Mouse (Mus musculus): ENCODE measurements at regions not wholly inside any gene's neighbourhood (a gene's known extent, or its start where the extent isn't known, plus 50 kb on each side); places are given as distances from the start of the nearest gene placed in this dataset.

GRCm38 (mm10) chr1:28025720-28026119 lies 754.3 kb downstream of the Gm597 start:
- no peak overlapping the region for H3K4me2 ChIP-seq (replicated peaks; ENCODE audit: low read depth, low read length)
- H3K9ac ChIP-seq (replicated peaks; ENCODE audit: low read depth), result no peak overlapping the region
- H3K27ac ChIP-seq (ENCODE audit: low read length), result no peak overlapping the region
- WGBS, result 41% methylated on average over 2 of the region's 2 CpGs
- ATAC-seq, result no peak
- H3K4me1 ChIP-seq (ENCODE audit: insufficient read depth, low read depth, low read length), result no peaks in the 10 kb centered on the region
- H3K9me3 ChIP-seq (ENCODE audit: low read length), result no peaks in the 10 kb centered on the region
- no peaks in the 10 kb centered on the region for H3K27me3 ChIP-seq (replicated peaks; ENCODE audit: insufficient read depth, low read length)
- TF ChIP-seq EP300 (IDR thresholded peaks at IDR 0.05) (no peak), CTCF (IDR thresholded peaks at IDR 0.05) (no peak)
- H3K4me3 ChIP-seq (ENCODE audit: low read depth, low read length), result no peak overlapping the region
- H3K36me3 ChIP-seq (ENCODE audit: insufficient read depth, low read length), result no peaks in the 10 kb centered on the region
- no peak for DNase-seq (ENCODE audit: low spot score)

- Histone ChIP-seq H3K4me1 (ENCODE audit: insufficient read depth, low read depth, low read length) (no peaks in the 10 kb centered on the region), H3K4me3 (ENCODE audit: low read depth, low read length) (no peak overlapping the region), H3K9me3 (ENCODE audit: low read length) (no peaks in the 10 kb centered on the region), H3K27ac (ENCODE audit: low read length) (no peak overlapping the region), H3K27me3 (replicated peaks; ENCODE audit: insufficient read depth, low read length) (no peaks in the 10 kb centered on the region), H3K36me3 (ENCODE audit: insufficient read depth, low read length) (no peaks in the 10 kb centered on the region), H3K4me2 (replicated peaks; ENCODE audit: low read depth, low read length) (no peak overlapping the region), H3K9ac (replicated peaks; ENCODE audit: low read depth) (no peak overlapping the region)
- DNase-seq (ENCODE audit: low spot score) (no peak), ATAC-seq (no peak)
- WGBS, result 73% methylated on average over 4 of the region's 4 CpGs
- TF ChIP-seq CTCF (IDR thresholded peaks at IDR 0.05) (no peak), EP300 (IDR thresholded peaks at IDR 0.05) (no peak)
These were observed 781.6 kb downstream of the Gm597 start for GRCm38 (mm10) chr1:27998434-27998833.

GRCm38 (mm10) chr1:27963369-27963768 lies 816.7 kb downstream of the Gm597 start:
- Histone ChIP-seq H3K27ac (ENCODE audit: low read length) (no peak overlapping the region), H3K4me1 (ENCODE audit: insufficient read depth, low read depth, low read length) (no peaks in the 10 kb centered on the region), H3K27me3 (replicated peaks; ENCODE audit: insufficient read depth, low read length) (no peaks in the 10 kb centered on the region), H3K9me3 (ENCODE audit: low read length) (no peaks in the 10 kb centered on the region), H3K4me3 (ENCODE audit: low read depth, low read length) (no peak overlapping the region), H3K4me2 (replicated peaks; ENCODE audit: low read depth, low read length) (no peak overlapping the region), H3K36me3 (ENCODE audit: insufficient read depth, low read length) (no peaks in the 10 kb centered on the region), H3K9ac (replicated peaks; ENCODE audit: low read depth) (no peak overlapping the region)
- no peak for TF ChIP-seq EP300 (IDR thresholded peaks at IDR 0.05)
- no peak for TF ChIP-seq CTCF (IDR thresholded peaks at IDR 0.05)
- 65% methylated on average over 1 of the region's 1 CpGs for WGBS
- DNase-seq (ENCODE audit: low spot score), result no peak
- ATAC-seq, result no peak
